Mouse (Mus musculus): ENCODE results near the gene Gmpr. TPM values are rescaled to one million over a fixed set of nuclear protein-coding genes. Genes with fewer than 3 reads are reported as not detected.
A peak's percentile ranks its signal among the peaks of the same experiment; 100 is the strongest.

Gmpr gene
- polyA plus RNA-seq, 1 experiment: 41.6 TPM

DNA sequence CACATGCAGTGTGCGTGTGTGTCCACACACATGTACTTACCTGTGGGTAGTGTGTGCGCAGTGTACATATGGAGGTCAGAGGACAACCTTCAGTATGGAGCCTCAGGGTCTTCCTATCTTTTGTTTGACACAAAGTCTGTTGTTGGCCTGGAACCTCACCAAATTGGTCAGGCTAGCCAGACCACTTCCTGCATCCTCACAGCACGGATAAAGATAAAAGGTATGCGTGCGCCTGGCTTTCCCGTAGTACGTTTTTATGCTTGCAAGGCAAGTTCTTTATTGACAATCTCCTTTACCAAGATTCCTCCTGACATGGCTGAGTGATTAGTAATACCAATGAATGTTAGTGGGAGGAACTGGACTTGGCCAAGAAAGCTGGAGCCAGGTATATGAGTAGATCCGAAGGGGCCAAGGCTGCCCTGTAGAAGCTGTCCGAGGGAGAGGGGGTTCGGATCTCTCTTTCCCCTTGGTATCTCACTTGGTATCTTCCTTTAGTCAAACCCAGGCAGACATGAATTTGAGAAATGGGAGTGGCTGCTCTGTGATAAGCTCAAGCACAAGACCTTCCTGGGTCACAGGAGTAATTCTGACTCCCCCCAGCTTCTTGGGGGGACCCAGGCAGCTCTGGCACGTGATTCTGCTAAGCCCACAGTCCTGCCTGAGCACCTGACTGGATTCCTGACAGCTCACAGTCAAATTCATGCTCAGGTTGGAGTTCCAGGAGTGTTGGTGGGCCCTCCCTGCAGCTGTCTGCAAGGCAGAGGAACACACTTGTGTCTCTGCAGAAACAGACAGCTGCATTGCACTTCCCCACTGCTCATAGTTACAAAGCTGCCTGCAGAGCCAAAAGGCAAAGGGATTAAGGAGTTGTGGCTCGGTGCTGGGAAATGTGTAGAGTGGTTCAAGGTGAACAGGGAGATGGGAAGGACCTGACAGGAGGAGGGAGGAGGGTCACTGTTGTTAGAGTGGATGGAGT is 6.1 kb downstream of the Gmpr start:
- Histone ChIP-seq H3K36me3 (ENCODE audit: control insufficient read depth, insufficient read depth) (no peaks in the 10 kb centered on the region), H3K4me3 (no peak overlapping the region), H3K27me3 (ENCODE audit: control insufficient read depth, insufficient read depth, insufficient read length) (no peaks in the 10 kb centered on the region), H3K79me2 (ENCODE audit: control insufficient read depth, insufficient read depth) (no peaks in the 10 kb centered on the region), H3ac (ENCODE audit: control insufficient read depth, insufficient read length) (no peak overlapping the region), H3K4me2 (ENCODE audit: low read depth) (peak overlapping the region; percentile 32)
- peak; percentile 66 to 96 (median 87) for TF ChIP-seq MYOG (IDR thresholded peaks at IDR 0.05; ENCODE audit: control insufficient read depth in 1 of 3, insufficient read depth in 1 of 3, insufficient read length in 2 of 3, low read depth in 2 of 3)
- peak; percentile 61 for TF ChIP-seq TCF3 (IDR thresholded peaks at IDR 0.05; ENCODE audit: insufficient read length, low read depth)
- TF ChIP-seq TCF12 (IDR thresholded peaks at IDR 0.05; ENCODE audit: insufficient read depth, poor library complexity, severe bottlenecking): peak; percentile 81
- peak; percentile 54 to 92 (median 86) for TF ChIP-seq MYOD1 (IDR thresholded peaks at IDR 0.05; ENCODE audit: control insufficient read depth in 1 of 3, insufficient read length in 2 of 3, low read depth in 2 of 3)
- TF ChIP-seq E2F4 (IDR thresholded peaks at IDR 0.05; ENCODE audit: insufficient read depth): no peak

DNA sequence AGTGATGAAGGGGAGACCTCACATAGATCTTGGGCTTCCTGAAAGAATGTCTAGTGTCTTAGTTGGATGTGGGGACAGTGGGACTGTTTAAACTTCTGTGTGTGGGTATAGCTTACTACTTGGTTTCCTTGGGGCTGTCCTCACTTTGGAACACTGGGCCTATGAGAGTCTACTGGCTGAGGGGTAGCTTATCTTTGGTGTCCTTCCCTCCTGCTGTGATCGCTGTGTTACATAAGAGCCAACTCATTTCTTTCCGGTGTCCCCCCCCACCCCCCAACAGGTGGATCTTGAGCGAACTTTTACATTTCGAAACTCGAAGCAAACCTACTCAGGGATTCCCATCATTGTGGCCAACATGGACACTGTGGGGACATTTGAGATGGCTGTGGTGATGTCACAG is 6.9 kb downstream of the Gmpr start:
- Histone ChIP-seq H3K27me3 (ENCODE audit: control insufficient read depth, insufficient read depth, insufficient read length) (no peaks in the 10 kb centered on the region), H3K4me2 (ENCODE audit: low read depth) (peak overlapping the region; percentile 16), H3K4me3 (no peak overlapping the region), H3K79me2 (ENCODE audit: control insufficient read depth, insufficient read depth) (no peaks in the 10 kb centered on the region), H3K36me3 (ENCODE audit: control insufficient read depth, insufficient read depth) (no peaks in the 10 kb centered on the region), H3ac (ENCODE audit: control insufficient read depth, insufficient read length) (no peak overlapping the region)
- TF ChIP-seq MYOD1 (IDR thresholded peaks at IDR 0.05; ENCODE audit: control insufficient read depth in 1 of 3, insufficient read length in 2 of 3, low read depth in 2 of 3) (no peak), POLR2A (IDR thresholded peaks at IDR 0.05; ENCODE audit: insufficient read length, low read depth) (no peak), CEBPB (IDR thresholded peaks at IDR 0.05; ENCODE audit: insufficient read depth, poor library complexity, severe bottlenecking) (no peak), USF1 (IDR thresholded peaks at IDR 0.05; ENCODE audit: low read depth) (no peak), TCF12 (IDR thresholded peaks at IDR 0.05; ENCODE audit: insufficient read depth, poor library complexity, severe bottlenecking) (no peak), REST (IDR thresholded peaks at IDR 0.05; ENCODE audit: insufficient read depth, insufficient read length) (no peak), TCF3 (IDR thresholded peaks at IDR 0.05; ENCODE audit: insufficient read length, low read depth) (no peak), SRF (IDR thresholded peaks at IDR 0.05; ENCODE audit: control insufficient read depth, insufficient read length, low read depth) (no peak), POLR2AphosphoS2 (IDR thresholded peaks at IDR 0.05; ENCODE audit: insufficient read length, low read depth) (no peak)

DNA sequence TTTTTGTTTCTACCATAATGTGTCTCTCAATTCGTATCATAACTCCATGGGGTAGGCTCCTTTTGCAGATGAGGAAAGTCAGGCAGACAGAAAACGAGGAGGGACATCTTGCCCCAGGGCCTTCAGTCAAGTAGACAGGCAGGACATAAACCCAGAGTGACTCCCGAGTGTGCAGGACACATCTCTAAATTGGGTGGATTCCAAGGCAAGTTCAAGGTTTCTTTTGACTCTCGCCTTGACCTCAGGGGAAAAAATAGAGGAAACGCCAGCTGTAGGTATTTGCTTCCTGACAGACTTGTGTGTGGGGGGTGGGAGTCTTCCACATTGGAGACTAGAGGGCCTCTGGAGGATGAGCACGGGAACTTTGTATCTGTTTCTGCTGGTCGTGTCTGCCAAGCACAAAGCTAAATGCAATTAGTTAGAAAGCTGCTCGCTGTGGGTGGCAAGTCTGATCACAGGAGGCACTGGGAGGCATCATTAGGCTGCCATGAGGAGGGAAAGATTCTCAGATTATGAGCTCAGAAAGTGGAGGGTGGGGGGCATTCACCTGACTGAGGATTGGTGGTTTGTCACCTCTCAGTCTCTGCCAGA is 7.7 kb downstream of the Gmpr start:
- TF ChIP-seq CEBPB (IDR thresholded peaks at IDR 0.05; ENCODE audit: insufficient read depth, poor library complexity, severe bottlenecking) (no peak), REST (IDR thresholded peaks at IDR 0.05; ENCODE audit: insufficient read depth, insufficient read length) (no peak), E2F4 (IDR thresholded peaks at IDR 0.05; ENCODE audit: insufficient read depth) (no peak), TCF12 (IDR thresholded peaks at IDR 0.05; ENCODE audit: insufficient read depth, poor library complexity, severe bottlenecking) (no peak)
- Histone ChIP-seq H3K4me3 (no peak overlapping the region), H3K36me3 (ENCODE audit: control insufficient read depth, insufficient read depth) (no peaks in the 10 kb centered on the region), H3ac (ENCODE audit: control insufficient read depth, insufficient read length) (no peak overlapping the region), H3K79me2 (ENCODE audit: control insufficient read depth, insufficient read depth) (no peaks in the 10 kb centered on the region), H3K4me2 (ENCODE audit: low read depth) (no peak overlapping the region), H3K27me3 (ENCODE audit: control insufficient read depth, insufficient read depth, insufficient read length) (no peaks in the 10 kb centered on the region)

DNA sequence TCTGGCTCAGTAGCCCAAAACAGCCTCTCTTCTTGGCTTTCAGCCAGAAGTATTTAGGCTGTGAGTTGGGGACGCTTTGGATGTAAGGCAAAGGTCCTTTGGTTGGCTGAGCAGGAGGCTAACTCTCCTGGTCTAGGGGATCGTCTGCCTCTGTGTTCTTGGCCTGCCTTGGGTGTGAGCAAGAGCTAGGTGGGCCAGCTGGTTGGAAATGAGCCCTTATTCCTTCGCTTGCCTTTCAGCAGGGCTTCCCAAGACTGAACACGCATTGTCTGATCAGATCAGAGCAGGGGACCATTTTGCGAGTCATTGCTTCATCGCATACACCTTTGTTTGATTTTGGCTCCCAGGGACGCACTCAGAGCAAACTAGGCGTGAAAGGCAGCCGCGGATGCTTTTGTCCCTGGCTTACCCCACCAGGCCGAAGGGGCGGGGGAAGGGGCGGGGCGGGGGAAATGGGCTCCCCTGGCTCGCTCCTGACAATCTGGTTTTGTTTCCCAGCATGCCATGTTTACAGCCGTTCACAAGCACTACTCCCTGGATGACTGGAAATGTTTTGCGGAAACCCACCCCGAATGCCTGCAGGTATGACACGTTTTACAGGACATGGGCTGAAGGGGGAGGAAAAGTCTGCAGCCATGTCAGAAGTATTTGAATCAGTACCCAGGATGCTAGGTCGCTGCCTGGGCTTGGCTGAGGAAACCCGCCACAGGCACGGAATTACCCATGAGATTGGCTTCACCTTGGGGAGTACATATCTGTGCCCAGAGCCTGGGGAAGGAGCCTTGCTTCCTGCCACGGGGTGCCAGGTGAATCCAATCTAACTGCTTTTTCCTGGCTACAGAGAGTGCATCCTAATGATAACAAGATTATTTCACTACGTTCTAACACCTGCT is 9.5 kb downstream of the Gmpr start:
- Histone ChIP-seq H3K79me2 (ENCODE audit: control insufficient read depth, insufficient read depth) (no peaks in the 10 kb centered on the region), H3K4me2 (ENCODE audit: low read depth) (no peak overlapping the region), H3K4me3 (no peak overlapping the region), H3ac (ENCODE audit: control insufficient read depth, insufficient read length) (no peak overlapping the region), H3K36me3 (ENCODE audit: control insufficient read depth, insufficient read depth) (no peaks in the 10 kb centered on the region), H3K27me3 (ENCODE audit: control insufficient read depth, insufficient read depth, insufficient read length) (no peaks in the 10 kb centered on the region)
- TF ChIP-seq MYOG (IDR thresholded peaks at IDR 0.05; ENCODE audit: control insufficient read depth in 1 of 3, insufficient read depth in 1 of 3, insufficient read length in 2 of 3, low read depth in 2 of 3) (no peak), CEBPB (IDR thresholded peaks at IDR 0.05; ENCODE audit: insufficient read depth, poor library complexity, severe bottlenecking) (no peak), TCF12 (IDR thresholded peaks at IDR 0.05; ENCODE audit: insufficient read depth, poor library complexity, severe bottlenecking) (no peak), MAX (IDR thresholded peaks at IDR 0.05; ENCODE audit: low read depth) (no peak), E2F4 (IDR thresholded peaks at IDR 0.05; ENCODE audit: insufficient read depth) (no peak), POLR2A (IDR thresholded peaks at IDR 0.05; ENCODE audit: insufficient read length, low read depth) (no peak), REST (IDR thresholded peaks at IDR 0.05; ENCODE audit: insufficient read depth, insufficient read length) (no peak), MYOD1 (IDR thresholded peaks at IDR 0.05; ENCODE audit: control insufficient read depth in 1 of 3, insufficient read length in 2 of 3, low read depth in 2 of 3) (no peak), USF1 (IDR thresholded peaks at IDR 0.05; ENCODE audit: low read depth) (no peak), TCF3 (IDR thresholded peaks at IDR 0.05; ENCODE audit: insufficient read length, low read depth) (no peak), SRF (IDR thresholded peaks at IDR 0.05; ENCODE audit: control insufficient read depth, insufficient read length, low read depth) (no peak), POLR2AphosphoS2 (IDR thresholded peaks at IDR 0.05; ENCODE audit: insufficient read length, low read depth) (no peak)

Data from myocyte (in vitro differentiated cells).